Mouse (Mus musculus) urinary bladder, adult 18-20 months (tissue): ENCODE measurements around the gene Hrc.
A peak's percentile ranks its signal among the peaks of the same experiment; 100 is the strongest.
"Not testable (repeated sequence)": the region's sequence is repeated elsewhere in the genome, so short reads cannot be mapped to it uniquely, and the experiment has no call there.

ENCODE experiments used
- DNase-seq, 2 experiments: peaks; one replicate each; pipeline ENCODE4 v3.0.0; 2022; ENCODE audit warnings: low spot score in 2 of 2, mixed read lengths in 2 of 2

Hrc gene

DNA sequence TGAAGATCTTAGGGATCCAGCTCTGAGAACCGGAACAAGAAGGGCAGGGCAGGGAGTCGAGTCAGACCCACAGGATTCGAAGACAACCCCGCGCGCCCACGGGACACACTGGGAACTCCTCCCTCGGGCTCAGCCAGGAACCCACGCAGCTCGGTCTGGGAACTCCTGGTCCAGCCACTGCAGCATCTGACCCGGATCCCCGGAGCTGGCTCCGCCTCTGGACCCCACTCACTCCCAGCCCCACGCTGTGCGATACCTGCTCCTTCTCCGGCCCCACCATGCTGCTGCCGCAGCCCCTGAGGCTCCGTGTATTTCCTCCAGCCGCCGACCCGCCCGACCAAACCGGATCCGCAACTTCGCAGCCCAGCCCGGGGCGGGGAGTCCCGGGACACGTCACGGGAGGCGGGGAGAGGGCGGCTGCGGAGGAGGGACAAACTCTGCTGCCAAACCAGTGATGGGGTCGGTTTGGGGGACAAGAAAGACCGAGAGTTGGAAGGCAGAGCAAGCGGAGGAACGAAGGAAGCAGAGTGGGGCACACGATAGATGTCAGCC is 1.6 kb upstream of the Hrc start, which contains the start of gene Trpm4:
Trpm4 (minus strand) TSS at position 350 of the 552 bp plus-strand sequence.
- peak; percentile 89 to 96 for DNase-seq

DNA sequence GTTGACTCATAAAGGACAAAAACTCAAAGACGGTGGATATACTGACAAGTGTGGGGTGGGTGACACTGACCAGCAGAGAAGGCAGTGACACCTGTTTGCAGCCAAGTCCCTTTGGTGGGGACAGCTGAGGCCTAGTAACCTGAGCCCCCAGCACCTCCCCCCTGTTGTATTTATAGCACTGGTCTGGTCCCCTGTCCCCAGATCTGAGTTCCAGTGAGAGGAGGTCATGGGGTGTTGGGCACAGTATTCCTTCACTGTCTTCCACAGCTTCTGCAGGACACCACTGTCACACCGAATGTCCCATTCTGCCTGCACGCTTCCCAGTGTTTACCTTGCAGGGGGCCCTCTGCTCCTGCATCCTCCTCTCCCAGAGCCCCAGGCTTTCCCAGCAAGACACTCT is 485 bp upstream of the Hrc start:
- DNase-seq = no peak

DNA sequence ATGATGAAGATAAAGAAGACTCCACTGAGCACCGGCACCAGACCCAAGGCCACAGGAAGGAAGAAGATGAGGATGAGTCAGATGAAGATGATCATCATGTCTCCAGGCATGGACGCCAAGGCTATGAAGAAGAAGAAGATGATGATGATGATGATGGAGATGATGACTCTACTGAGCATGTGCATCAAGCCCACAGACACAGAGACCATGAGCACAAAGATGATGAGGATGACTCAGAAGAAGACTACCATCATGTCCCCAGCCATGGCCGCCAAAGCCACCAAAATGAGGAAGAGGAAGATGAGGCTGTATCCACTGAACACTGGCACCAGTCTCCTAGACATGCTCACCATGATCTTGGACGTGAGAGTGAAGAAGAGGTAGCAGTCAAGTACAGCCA is 1.2 kb downstream of the Hrc start:
- no peak for DNase-seq

DNA sequence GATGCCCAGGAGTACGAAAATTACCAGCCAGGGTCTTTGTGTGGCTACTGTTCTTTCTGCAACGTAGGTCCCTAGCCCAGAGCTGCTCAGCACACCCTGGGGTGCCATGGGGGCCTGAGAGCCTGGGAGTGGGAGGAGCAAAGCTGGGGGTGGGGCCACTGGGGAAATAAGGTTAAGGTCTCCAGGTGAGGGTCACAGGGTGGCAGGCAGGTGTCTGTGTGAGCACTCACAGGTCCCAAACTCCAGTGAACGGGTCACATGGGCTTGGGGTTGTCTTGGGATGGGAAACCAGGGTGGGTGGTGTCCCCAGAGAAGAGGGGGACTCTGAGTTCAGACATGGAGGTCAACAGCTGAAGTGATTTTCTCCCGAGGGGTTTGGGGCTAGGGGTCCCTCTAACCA is 2.4 kb downstream of the Hrc start:
- no peak for DNase-seq

DNA sequence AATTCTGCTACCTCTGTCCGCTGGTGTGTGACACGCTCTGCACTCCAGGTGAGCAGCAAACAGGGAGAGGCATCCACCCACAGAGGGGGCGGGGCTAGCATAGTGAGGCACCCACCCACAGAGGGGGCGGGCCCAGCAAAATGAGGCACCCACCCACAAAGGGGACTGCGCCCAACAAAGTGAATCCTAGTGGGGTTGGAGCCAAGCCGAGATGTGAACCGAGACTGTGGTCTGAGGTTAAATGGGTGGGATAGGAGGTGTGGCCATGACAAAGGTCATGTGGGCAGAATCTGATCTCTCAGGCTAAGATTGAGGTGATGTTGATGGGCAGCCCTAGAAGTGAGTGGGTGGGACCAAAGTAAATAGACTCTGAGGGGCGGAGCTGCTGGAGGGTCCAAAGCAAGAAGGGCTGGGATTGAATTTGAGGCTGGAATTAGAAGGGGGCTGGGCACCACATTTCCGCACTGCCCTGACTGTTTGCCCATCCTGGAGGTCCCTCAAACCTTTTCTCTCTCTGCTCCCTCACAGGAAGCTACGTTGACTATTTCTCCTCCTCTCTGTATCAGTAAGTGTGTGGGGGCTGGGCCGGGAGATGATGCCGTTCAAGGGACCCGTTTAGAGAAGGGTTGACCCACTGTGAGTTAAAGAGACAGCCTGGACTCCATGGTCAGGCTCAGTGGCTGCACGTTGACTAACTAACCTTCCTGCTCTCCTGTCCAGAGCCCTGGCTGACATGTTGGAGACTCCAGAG is 3.2 kb downstream of the Hrc start:
- peak; percentile 48 to 71 for DNase-seq

DNA sequence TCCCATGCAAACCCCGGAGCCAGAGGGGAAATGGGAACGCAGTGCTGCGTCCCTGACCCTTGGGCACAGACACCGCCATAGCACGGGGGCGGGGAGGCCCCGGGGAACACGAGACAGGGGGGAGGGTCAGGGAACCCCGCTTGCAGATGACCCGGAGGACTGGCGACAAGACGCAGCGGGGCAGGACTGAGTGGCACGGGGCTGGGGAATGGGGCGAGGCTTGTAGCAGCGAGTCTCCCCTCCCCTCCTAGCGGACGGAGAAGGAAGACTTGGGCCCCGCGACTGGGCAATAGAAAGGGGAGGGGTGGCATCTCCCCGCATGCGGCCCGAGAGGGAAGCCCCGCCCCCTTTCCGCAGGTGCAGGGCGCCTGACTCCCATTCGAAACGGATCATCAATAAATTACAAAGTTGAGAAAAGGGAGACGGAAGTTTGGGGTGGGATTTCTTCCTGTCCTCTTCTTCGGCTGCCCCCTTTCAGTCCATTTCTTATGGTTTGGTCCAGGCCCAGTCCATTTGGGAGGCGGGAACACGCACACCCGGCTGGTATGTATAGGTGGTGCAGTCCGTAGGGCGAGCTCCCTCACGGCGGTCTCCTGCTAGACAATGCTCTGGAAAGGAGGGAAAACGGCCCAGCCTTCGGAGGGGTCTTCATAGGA is 4.4 kb downstream of the Hrc start:
- peak; percentile 67 to 84 for DNase-seq

DNA sequence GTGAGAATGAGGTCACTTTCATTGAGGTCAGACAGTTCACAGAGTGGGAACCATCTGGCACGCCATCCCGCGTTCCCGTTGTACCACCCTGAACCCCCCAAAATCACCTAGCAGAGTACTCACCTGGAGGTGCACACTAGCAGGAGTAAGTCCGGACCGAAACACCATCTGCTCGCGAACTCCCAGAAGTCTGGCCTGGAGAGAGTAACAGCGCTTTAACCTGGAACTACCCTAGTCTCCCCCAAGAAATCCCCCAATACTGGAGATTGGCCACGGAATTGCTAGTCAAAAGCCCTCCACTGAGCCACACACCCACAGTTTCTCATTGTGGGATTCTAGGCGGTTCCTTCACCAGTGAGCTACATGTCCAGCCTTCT is 5.0 kb downstream of the Hrc start:
- no peak for DNase-seq

DNA sequence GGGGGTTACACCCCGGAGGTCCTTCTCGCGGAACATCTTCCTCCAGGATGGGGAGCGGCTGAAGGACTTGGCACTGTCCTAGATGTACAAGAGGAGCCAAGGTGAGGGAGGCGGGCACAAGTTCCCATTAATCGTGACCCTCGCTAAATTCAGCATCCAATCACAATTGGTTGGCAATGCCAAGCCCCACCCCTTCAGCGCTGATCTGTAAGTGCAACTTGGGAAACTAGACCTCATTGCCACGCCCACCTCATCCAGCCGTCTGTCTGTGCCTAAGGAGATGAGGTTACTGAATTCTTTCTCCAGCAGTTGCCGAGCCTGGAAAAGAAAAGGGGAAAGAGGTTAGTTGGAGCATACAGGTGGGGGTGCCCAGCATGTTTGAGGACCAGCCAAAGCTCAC is 5.6 kb downstream of the Hrc start:
- peak; percentile 30 to 33 for DNase-seq

DNA sequence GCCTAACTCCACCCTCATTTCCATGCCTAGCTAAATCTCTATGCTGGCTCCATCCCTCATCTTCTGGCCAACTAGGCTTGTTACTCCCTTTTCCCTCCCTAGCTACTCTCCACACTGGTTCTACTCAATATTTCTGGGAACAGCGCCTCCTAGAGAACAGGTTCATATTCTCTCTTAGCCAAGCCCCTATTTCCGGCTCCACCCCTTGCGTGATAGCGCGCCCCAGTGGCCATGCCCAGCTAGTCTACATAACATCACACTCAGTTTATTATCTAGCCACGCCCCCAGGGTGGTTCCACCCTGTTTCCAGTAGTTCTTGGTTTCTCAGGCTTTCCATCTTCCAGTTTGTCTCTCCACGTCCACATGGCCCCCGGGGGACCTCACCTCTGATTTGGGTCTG is 6.2 kb downstream of the Hrc start:
- DNase-seq = peak; percentile 61 to 62

DNA sequence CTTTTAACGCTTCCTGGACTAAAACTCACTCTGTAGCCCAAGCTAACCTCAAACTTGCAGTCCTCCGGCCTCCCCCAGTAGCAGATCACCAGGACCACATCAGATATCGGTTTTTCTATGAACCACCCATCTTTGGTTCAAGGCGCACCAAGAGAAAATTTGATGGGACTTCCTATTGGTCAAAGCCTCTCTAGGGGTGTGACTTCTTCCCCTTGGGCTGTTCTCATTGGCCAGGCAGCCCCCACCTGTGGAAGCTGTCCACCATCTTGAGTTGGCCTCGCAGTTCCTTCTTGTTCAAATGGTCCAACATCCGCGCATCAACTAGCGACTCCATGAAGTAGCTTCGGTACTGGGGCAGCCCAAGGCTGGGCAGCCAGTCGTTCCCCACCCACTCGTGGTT is 7.0 kb downstream of the Hrc start:
- no peak for DNase-seq

DNA sequence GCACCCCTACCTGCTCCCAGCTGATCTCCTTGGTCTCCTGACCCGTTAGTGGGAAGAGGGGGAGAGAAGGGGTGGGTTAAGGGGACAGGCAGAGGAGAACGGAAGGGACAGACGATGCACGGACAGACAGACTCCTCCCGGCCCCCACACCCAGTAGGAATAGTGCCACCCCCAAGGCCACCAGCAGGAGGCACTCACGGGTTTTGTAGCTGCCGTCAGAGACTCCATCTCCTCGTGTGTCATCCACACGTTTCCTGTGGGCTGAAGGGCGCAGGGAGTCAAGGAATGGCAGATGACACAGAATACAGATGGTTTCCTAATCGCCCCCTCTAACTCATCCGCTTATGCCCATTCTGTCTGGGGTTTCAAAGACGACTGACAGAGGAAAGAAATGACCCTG is 8.5 kb downstream of the Hrc start:
- no peak for DNase-seq

DNA sequence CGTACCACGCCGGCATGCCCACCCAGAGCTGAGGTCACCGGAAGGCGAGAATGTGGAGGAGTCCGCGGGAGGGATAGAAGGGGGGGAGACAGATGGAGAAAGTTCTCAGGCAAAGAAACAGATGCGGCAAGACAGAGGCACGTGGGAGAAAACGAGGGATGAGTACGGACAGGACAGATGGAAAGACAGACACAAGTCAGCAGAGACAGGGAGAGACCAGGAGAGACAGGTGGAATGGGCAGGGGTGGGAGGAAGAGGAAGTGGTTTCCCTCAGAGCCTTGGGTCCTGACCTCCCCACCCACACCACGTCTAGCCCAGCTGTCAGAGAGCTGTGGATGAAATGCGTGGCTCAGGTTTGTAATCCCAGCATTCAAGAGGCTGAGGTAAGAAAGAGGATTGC is 11.8 kb downstream of the Hrc start:
- DNase-seq = no peak

DNA sequence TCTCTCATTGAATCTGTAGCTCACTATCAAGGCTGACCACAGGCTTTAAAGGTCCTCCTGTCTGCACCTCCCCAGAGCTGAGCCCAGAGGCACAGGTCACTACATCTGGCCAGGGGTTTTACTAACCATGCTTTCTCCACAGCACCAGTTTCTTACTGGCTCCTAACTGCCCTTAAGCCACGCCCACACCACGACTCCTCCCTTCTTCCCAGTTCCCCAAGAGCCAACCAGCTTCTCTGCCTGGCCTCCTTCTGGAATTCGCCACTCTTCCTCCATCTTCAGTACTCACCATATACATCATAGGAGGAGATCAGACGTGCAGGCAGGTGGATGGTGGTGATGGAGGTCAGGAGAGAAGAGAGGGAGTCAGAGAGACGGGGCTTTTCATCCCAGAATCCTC is 18.0 kb downstream of the Hrc start:
- DNase-seq = no peak

DNA sequence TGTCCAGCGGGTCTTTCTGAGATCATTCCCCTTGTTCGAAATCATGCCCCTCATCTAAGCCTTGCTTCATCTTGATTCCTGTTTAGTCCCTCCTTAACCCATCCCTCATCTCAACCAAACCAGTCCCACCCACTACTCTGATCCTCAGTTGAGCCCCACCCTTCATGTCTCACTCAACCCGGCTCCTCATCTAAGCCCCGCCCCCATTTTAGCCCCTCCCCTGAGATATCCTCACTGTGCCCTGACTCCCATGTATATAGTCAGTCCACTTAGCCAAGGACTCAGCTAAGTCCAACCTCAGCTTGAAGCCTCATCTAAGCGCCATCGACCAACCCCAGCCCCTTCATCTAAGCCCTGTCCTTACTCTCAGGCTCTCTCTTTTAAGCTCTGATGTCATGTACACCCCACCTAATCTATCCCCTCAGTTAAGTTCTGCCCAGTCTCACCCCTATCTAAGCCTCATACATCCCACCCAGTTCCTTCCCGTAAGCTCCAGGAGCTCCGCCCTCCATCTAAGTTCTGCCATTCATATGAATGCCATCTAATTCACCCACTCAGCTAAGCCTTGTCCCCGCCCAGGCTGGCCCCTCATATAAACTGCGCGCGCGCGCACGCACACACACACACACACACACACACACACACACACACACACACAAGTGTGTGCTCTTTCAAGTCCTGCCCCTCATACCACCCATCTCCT is 20.4 kb downstream of the Hrc start:
- DNase-seq = no peak

DNA sequence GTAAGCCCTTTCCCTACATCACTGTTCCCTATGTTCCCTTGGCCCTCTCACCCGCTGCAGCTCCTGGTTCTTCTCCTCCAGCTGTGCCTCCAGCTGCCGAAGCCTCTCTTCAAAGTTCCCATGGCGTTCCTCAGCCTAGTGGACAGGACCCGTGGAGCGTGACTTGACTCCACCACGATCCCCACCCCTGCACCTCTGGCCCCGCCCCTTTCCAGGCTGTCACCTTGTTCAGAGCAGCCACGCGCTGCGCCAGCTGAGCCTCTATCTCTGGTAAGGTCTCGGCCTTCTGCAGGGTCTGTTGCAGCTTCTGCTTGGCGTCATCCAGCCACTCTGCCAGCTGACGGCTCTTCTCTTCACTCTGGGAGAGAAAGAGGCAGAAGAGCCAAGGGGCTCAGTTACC is 21.0 kb downstream of the Hrc start:
- DNase-seq = no peak

DNA sequence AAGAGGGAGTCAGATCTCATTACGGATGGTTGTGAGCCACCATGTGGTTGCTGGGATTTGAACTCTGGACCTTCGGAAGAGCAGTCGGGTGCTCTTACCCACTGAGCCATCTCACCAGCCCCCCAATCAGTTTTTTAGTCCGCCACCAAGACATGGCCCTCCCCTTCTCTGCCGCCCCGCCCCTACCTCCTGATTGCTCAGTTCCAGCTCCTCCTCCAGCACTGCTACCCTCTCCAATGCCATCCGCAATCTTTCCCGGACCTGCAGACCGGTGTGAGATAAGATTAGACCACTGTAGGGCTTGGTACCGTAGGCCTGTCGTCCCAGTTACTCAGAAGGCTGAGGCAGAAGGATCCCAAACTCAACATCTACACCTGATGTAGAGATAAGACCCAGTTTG is 24.0 kb downstream of the Hrc start:
- not testable (repeated sequence) for DNase-seq

DNA sequence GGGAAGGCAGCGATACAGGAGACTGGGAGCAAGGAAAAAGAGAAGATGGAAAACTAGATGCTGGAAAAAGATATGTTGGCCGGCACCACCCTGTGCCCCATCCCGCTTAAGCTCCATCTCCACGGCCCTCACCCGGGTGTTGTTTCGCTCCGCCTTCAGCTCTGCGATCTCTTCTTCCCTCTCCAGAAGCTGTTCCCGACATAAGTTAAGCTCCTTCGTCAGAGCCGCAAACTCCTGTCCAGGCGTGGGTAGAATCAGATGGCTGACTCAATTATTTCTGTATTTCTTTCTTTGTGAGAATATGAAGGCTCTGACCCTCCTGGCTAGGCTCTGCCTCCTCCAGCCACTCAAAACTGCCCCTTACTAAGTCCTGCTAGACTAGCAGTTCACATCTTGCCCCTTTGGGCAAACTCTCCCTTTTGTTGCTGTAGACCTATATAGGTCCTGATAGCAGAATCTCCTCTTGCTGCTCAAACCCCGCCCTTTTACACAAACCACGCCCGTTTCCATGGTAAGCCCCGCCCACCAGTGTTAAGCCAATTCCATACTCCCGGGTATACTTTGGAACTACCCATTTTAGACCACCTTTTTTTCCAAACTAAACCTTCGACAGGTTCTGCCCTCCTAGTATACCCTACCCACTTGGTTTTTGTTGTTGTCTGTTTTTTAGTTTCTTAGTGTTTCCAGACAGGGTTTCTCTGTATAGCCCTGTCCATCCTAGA is 25.5 kb downstream of the Hrc start:
- no peak for DNase-seq

DNA sequence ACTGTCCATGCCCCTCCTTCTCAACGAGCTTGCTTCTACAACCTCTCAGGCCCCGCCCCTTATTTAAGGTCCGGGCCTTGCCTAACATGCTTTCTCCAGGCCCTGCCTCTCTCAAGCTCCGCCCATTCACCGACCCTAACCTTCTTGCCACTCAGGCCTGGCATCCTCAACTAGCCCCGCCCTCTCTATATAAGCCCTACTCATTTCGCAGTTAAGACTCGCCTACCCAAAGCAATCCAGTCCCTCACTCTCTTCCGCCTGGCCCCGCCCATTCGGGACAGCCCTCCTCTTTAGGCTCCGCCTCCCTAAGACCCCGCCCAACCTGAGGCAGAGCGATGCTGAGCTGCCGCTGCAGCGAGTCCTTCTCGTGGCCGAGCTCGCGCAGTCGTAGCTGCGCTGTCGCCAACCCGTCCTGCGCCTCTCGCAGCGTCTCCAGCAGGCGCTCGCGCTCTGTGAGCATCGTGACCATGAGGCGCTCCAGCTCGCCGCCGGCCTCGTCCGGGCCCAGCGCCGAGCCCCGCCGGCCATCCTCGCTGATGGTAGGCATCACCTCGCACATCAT is 26.2 kb downstream of the Hrc start:
- peak; percentile 73 to 81 for DNase-seq

DNA sequence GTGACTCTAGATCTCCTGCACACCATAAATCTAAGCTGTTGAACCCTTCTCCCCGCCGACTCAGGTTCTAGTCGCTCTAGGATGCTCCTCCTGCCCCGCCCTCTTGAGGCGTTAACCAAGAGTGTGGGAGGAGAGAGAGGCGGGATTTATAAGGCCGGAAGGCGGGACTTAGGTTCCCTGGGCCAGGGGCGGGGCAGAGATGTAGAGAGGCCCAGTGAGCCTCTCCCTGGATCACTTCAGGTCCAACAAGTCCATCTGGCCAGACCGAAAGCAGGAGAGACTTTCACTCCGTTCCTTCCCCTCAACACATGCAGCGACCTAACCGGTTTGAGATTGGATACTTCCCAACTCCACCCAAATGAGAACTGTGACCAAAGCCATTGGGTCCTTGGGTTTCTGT is 27.7 kb downstream of the Hrc start:
- peak; percentile 59 to 64 for DNase-seq

DNA sequence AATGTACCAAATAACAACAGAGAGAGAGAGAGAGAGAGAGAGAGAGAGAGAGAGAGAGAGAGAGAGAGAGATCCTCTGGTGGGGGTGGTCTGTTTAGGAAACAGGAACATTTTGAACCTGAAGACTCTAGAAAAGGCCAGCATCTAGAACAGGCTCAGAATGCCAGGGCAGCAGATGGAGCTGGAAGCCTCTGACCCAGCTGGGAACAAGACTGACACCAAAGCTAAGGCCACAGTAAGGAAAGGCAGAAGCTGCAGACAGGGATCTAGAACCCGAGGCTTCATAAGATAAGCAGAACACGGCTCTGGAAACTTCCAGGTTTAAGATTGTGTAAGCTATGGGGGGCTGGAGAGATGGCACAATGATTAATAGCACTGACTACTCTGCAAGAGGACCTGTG is 28.9 kb downstream of the Hrc start:
- DNase-seq = no peak

DNA sequence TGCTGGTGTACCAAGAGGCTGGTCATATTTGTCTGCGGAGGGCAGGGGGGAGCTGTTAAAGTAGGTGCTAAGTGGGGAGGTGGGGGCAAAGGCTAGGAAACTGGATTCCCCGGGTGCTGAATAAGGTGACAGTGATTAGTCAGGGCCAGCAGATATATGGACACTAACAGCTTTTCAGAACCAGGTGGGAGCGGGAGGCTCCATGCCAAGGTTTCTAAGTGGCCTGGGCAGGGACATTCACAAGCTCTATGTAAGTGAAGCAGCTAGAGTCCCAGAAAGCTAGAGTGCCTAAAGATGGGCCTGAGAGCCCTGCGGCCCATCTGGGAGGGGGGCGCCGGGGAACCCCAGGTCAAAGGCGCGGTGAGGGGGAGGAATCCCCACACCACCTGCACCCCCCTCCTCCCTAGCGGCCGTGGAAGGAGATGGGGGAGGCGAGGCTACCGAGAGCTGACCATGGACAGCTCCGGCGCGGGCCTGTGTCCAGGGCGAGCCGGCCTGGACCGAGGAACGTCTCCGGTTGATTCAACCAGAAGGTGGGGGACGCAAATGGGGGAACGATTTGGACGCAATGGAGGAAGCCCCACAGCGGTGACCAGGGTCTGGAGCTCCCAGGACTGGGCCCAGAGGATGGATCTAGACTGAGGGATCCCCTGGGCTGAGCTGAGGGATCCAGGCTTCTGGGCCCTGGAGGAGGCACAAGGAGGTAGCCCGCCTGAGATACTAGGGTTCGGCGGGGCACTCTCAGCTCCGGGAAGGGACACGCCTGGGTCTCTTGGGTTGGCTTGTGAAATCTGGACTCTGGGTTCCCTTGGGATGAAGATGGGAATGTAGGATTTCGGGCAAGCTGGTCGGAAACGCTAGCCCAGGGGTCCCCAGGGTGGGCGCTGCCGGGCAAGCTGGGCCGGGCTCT is 30.9 kb downstream of the Hrc start:
- peak; percentile 21 to 37 for DNase-seq
